Mouse (Mus musculus) G1E-ER4 (cell line): ENCODE measurements around the gene Scyl2. TPM values are rescaled to one million over a fixed set of nuclear protein-coding genes. Genes with fewer than 3 reads are reported as not detected.

ENCODE experiments used
- GATA1 ChIP-seq: IDR thresholded peaks from one replicate; pipeline ENCODE4 v1.8.0; 2012; ENCODE audit warnings: low read length, inconsistent platforms
- polyA plus RNA-seq: library from polyadenylated mRNA; stranded (reverse); fragments of >175 nt; gene quantifications from 2 replicates; pipeline ENCODE4 v1.2.3, GENCODE M21; 2012

Scyl2 gene
- polyA plus RNA-seq, 1 experiment = 4.4 TPM

GRCm38 (mm10) chr10:89633736-89634426, 52.2 kb downstream of the Scyl2 start:
- TF ChIP-seq GATA1 = no peak

- no peak for TF ChIP-seq GATA1
Observed at GRCm38 (mm10) chr10:89633121-89633520, 53.0 kb downstream of the Scyl2 start.

- TF ChIP-seq GATA1 = no peak
Observed at GRCm38 (mm10) chr10:89631831-89632230, 54.3 kb downstream of the Scyl2 start.

DNA sequence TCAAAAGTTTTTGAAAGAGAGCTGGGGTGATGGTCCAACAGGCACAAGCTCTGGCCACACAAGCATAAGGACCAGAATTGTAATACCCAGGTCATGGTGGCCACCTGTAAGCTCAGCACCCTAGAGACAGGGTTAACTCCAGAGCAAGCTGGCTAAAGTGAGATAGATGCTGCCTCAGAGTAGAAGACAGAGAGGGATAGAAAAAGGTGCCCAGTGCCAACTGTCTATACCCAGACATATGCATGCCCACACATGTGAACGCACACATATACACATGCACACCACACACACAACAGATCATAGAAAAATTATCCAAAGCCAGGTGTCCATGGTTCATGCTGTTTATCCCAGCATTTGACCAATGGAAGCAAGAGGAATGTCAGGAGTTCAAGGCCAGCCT, 55.5 kb downstream of the Scyl2 start:
- no peak for TF ChIP-seq GATA1

DNA sequence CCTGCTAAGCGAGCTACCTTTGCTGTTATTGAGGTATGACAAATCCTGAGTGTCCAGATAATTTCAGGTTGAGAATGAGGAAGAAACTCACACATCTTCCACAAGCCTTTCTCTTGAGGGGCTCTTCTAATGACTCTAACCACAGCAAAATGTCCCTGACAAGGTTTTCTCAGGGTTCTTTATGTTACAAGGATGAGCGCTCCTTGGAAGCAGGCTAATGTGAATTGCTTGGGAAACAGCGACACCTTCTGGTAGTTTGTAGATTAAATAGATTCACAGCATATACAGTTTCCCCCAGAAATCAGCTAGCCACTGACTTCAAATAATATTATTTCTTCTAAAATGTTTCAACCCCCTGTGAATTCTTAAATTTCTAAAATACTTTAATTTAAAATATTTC, 56.0 kb downstream of the Scyl2 start:
- TF ChIP-seq GATA1 = no peak

GRCm38 (mm10) chr10:89626714-89627113, 59.4 kb downstream of the Scyl2 start:
- no peak for TF ChIP-seq GATA1

- TF ChIP-seq GATA1 = no peak
Observed at GRCm38 (mm10) chr10:89624196-89624595, 61.9 kb downstream of the Scyl2 start.

- no peak for TF ChIP-seq GATA1
Observed at GRCm38 (mm10) chr10:89621129-89621528, 65.0 kb downstream of the Scyl2 start, which contains the start of gene Slc17a8. Gene Slc17a8, minus strand, starts transcription at chr10:89621253.

- no peak for TF ChIP-seq GATA1
Observed at GRCm38 (mm10) chr10:89599311-89599710, 86.8 kb downstream of the Scyl2 start.

- TF ChIP-seq GATA1 = no peak
Observed at GRCm38 (mm10) chr10:89597275-89597674, 88.8 kb downstream of the Scyl2 start.

- no peak for TF ChIP-seq GATA1
Observed at GRCm38 (mm10) chr10:89595935-89596334, 90.2 kb downstream of the Scyl2 start.

DNA sequence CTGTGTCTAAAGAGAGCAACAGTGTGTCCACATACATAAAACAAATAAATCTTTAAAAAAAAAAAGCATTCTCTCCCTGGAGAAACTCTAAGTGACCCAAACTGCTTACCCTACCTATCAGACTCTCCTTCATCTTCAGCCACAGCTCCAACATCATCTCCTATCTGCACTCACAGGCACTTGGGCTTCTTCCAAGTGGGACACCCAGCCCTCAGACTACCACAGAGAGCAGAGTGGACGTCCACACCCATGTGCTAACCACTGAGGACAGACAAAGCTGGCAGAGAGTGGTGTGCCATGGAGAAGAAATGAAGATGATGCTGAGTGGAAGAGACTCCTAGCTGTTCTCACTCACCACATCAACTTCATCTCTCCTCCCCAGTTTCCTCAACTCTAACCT, 90.6 kb downstream of the Scyl2 start:
- TF ChIP-seq GATA1 = no peak

DNA sequence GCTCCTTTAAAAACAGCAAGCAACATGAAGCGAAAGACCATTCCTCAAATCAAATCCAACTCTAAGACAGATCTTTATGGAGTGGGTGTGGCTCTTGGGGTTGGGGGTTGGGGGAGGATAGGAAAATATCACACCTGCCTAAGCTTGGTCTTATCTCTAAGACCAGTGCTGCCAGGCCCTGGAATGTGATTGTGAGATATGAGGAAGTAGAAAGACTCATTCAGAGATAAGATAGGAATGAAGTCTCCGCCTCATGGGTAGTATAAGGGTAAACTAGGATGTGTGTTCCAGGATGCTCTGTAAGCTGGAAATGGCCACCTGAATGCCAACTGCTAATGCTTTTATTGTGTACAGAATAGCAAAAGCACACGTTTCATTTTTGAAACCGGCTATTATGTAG, 91.8 kb downstream of the Scyl2 start:
- peak; percentile 24 for TF ChIP-seq GATA1

- TF ChIP-seq GATA1 = no peak
Observed at GRCm38 (mm10) chr10:89592797-89593196, 93.3 kb downstream of the Scyl2 start.

DNA sequence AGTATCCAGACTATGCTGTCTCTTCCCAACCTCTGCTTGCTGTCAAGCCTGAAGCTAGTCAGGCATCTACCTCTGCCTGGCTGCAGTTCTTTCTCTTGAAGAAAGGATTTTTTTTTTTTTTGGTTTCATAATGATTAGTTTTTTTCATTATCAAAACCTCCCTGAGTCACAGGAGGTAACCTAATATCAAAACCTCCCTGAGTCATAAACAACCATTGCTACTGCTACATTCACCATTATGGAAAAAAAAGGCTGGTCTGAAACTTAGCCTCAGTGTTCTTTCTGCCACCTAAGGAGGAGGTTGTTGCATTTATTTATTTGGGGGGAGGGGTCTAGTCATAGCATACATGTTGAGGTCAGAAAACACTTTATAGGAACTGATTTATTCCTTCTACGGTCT, 96.2 kb downstream of the Scyl2 start:
- no peak for TF ChIP-seq GATA1

Other genes with a start within 250 kb of the Scyl2 start
- not detected in 2 replicates for gene Gas2l3, start 242.3 kb downstream of the Scyl2 start, polyA plus RNA-seq
- not detected in 2 replicates for gene Nr1h4, start 152.7 kb downstream of the Scyl2 start, polyA plus RNA-seq
- gene Slc17a8, start 65.0 kb downstream of the Scyl2 start, polyA plus RNA-seq = not detected in 2 replicates
- 0.46 and 0.94 TPM in 2 replicates for gene Actr6, start 46.0 kb upstream of the Scyl2 start, polyA plus RNA-seq
- 2.9 and 8.7 TPM in 2 replicates for gene Uhrf1bp1l, start 58.7 kb upstream of the Scyl2 start, polyA plus RNA-seq
- not detected in 2 replicates for gene Anks1b, start 187.2 kb upstream of the Scyl2 start, polyA plus RNA-seq